Mouse (Mus musculus) erythroblast, embryonic 14.5 days (primary cell): Measurements from ENCODE around the gene Gm6899.

Experiments used
- GATA1 ChIP-seq: IDR thresholded peaks from 2 replicates; pipeline ENCODE4 v1.6.1; 2012; ENCODE audit warnings: low read length, inconsistent platforms, mixed read lengths
- TAL1 ChIP-seq: IDR thresholded peaks from 3 replicates; pipeline ENCODE4 v1.6.1; 2012; ENCODE audit warnings: low read length, inconsistent platforms, mixed read lengths

GRCm38 (mm10) chr11:26601571-26602175, 8.6 kb downstream of the Gm6899 start:
- TF ChIP-seq TAL1, result no peak
- no peak for TF ChIP-seq GATA1
